Mouse (Mus musculus): ENCODE data around the gene Hist1h3a. TPM values are rescaled to one million over a fixed set of nuclear protein-coding genes. Genes with fewer than 3 reads are reported as not detected.

Gene Hist1h3a
- polyA plus RNA-seq, 1 experiment from 2014 or later, result 3.6 TPM

Small RNA genes lying within 50 kb of the gene (microRNA-seq; reads per million reads assigned to microRNA genes)
- gene Gm44314, result not detected
- gene Gm44484, result not detected

Other genes starting within 250 kb of the Hist1h3a start
- gene Hist1h4h, start 231.3 kb downstream of the Hist1h3a start, polyA plus RNA-seq (2016; fragmentation: Nextera tagmentation; extraction: Ambion mirVana), result 4.6 and 6.6 TPM in 2 replicates
- 2.7 and 5.6 TPM in 2 replicates for gene Hist1h2af, start 228.5 kb downstream of the Hist1h3a start, polyA plus RNA-seq (2016; fragmentation: Nextera tagmentation; extraction: Ambion mirVana)
- gene Hist1h3g, start 227.0 kb downstream of the Hist1h3a start, polyA plus RNA-seq (2016; fragmentation: Nextera tagmentation; extraction: Ambion mirVana), result 3.0 and 5.4 TPM in 2 replicates
- 0.63 TPM in 2 replicates for gene Hist1h2bh, start 219.0 kb downstream of the Hist1h3a start, polyA plus RNA-seq (2016; fragmentation: Nextera tagmentation; extraction: Ambion mirVana)
- gene Hist1h3f, start 218.3 kb downstream of the Hist1h3a start, polyA plus RNA-seq (2016; fragmentation: Nextera tagmentation; extraction: Ambion mirVana), result 0.60 and 0.63 TPM in 2 replicates
- 0.79 and 1.00 TPM in 2 replicates for gene Hist1h4f, start 210.7 kb downstream of the Hist1h3a start, polyA plus RNA-seq (2016; fragmentation: Nextera tagmentation; extraction: Ambion mirVana)
- 0.30 and 0.37 TPM in 2 replicates for gene Hist1h1d, start 209.1 kb downstream of the Hist1h3a start, polyA plus RNA-seq (2016; fragmentation: Nextera tagmentation; extraction: Ambion mirVana)
- gene Hist1h3e, start 200.0 kb downstream of the Hist1h3a start, polyA plus RNA-seq (2016; fragmentation: Nextera tagmentation; extraction: Ambion mirVana), result 5.1 and 7.4 TPM in 2 replicates
- 52.5 and 96.7 TPM in 2 replicates for gene Hist1h2ae, start 191.2 kb downstream of the Hist1h3a start, polyA plus RNA-seq (2016; fragmentation: Nextera tagmentation; extraction: Ambion mirVana)
- 8.8 and 11.8 TPM in 2 replicates for gene Hist1h2bg, start 191.0 kb downstream of the Hist1h3a start, polyA plus RNA-seq (2016; fragmentation: Nextera tagmentation; extraction: Ambion mirVana)
- 3.4 and 6.6 TPM in 2 replicates for gene Hist1h2bf, start 188.2 kb downstream of the Hist1h3a start, polyA plus RNA-seq (2016; fragmentation: Nextera tagmentation; extraction: Ambion mirVana)
- 0.86 and 2.8 TPM in 2 replicates for gene Hist1h2ad, start 188.0 kb downstream of the Hist1h3a start, polyA plus RNA-seq (2016; fragmentation: Nextera tagmentation; extraction: Ambion mirVana)
- gene Hist1h3d, start 186.6 kb downstream of the Hist1h3a start, polyA plus RNA-seq (2016; fragmentation: Nextera tagmentation; extraction: Ambion mirVana), result 3.8 and 4.9 TPM in 2 replicates
- gene Hist1h4d, start 180.8 kb downstream of the Hist1h3a start, polyA plus RNA-seq (2016; fragmentation: Nextera tagmentation; extraction: Ambion mirVana), result 65.8 and 97.5 TPM in 2 replicates
- 1.9 and 2.1 TPM in 2 replicates for gene Hist1h2be, start 141.3 kb downstream of the Hist1h3a start, polyA plus RNA-seq (2016; fragmentation: Nextera tagmentation; extraction: Ambion mirVana)
- 12.8 and 20.3 TPM in 2 replicates for gene Hist1h1e, start 139.8 kb downstream of the Hist1h3a start, polyA plus RNA-seq (2016; fragmentation: Nextera tagmentation; extraction: Ambion mirVana)
- gene Hist1h2ac, start 78.4 kb downstream of the Hist1h3a start, polyA plus RNA-seq (2016; fragmentation: Nextera tagmentation; extraction: Ambion mirVana), result 0.66 and 0.74 TPM in 2 replicates
- gene Hist1h2bc, start 78.2 kb downstream of the Hist1h3a start, polyA plus RNA-seq (2016; fragmentation: Nextera tagmentation; extraction: Ambion mirVana), result 28.0 and 29.4 TPM in 2 replicates
- gene Hist1h1t, start 66.6 kb downstream of the Hist1h3a start, polyA plus RNA-seq (2016; fragmentation: Nextera tagmentation; extraction: Ambion mirVana), result 0.23 TPM in 1 of 2 replicates, not detected in the other
- 5.1 and 7.8 TPM in 2 replicates for gene Hist1h4c, start 63.9 kb downstream of the Hist1h3a start, polyA plus RNA-seq (2016; fragmentation: Nextera tagmentation; extraction: Ambion mirVana)
- 3.9 TPM in 2 replicates for gene Hfe, start 51.5 kb downstream of the Hist1h3a start, polyA plus RNA-seq (2016; fragmentation: Nextera tagmentation; extraction: Ambion mirVana)
- 13.3 and 13.6 TPM in 2 replicates for gene Hist1h1c, start 23.6 kb downstream of the Hist1h3a start, polyA plus RNA-seq (2016; fragmentation: Nextera tagmentation; extraction: Ambion mirVana)
- 6.8 and 7.4 TPM in 2 replicates for gene Hist1h3c, start 16.8 kb downstream of the Hist1h3a start, polyA plus RNA-seq (2016; fragmentation: Nextera tagmentation; extraction: Ambion mirVana)
- gene Hist1h2bb, start 15.7 kb downstream of the Hist1h3a start, polyA plus RNA-seq (2016; fragmentation: Nextera tagmentation; extraction: Ambion mirVana), result 1.3 and 1.7 TPM in 2 replicates
- gene Hist1h2ab, start 11.3 kb downstream of the Hist1h3a start, polyA plus RNA-seq (2016; fragmentation: Nextera tagmentation; extraction: Ambion mirVana), result 28.5 and 44.2 TPM in 2 replicates
- 5.8 and 10.0 TPM in 2 replicates for gene Hist1h3b, start 10.1 kb downstream of the Hist1h3a start, polyA plus RNA-seq (2016; fragmentation: Nextera tagmentation; extraction: Ambion mirVana)
- gene Hist1h4b, start 5.4 kb downstream of the Hist1h3a start, polyA plus RNA-seq (2016; fragmentation: Nextera tagmentation; extraction: Ambion mirVana), result 4.5 and 6.1 TPM in 2 replicates
- 1.0 TPM in 1 of 2 replicates, not detected in the other for gene Hist1h4a, start 1.2 kb downstream of the Hist1h3a start, polyA plus RNA-seq (2016; fragmentation: Nextera tagmentation; extraction: Ambion mirVana)
- gene Hist1h1a, start 1.3 kb upstream of the Hist1h3a start, polyA plus RNA-seq (2016; fragmentation: Nextera tagmentation; extraction: Ambion mirVana), result 1.5 and 3.0 TPM in 2 replicates
- gene Trim38, start 7.5 kb upstream of the Hist1h3a start, polyA plus RNA-seq (2016; fragmentation: Nextera tagmentation; extraction: Ambion mirVana), result not detected in 2 replicates
- gene Slc17a2, start 44.6 kb upstream of the Hist1h3a start, polyA plus RNA-seq (2016; fragmentation: Nextera tagmentation; extraction: Ambion mirVana), result not detected in 2 replicates
- gene Slc17a3, start 77.0 kb upstream of the Hist1h3a start, polyA plus RNA-seq (2016; fragmentation: Nextera tagmentation; extraction: Ambion mirVana), result 0.18 TPM in 1 of 2 replicates, not detected in the other
- not detected in 2 replicates for gene Slc17a1, start 105.4 kb upstream of the Hist1h3a start, polyA plus RNA-seq (2016; fragmentation: Nextera tagmentation; extraction: Ambion mirVana)
- 0.14 and 0.37 TPM in 2 replicates for gene Slc17a4, start 152.6 kb upstream of the Hist1h3a start, polyA plus RNA-seq (2016; fragmentation: Nextera tagmentation; extraction: Ambion mirVana)
- gene Hist1h2ba, start 171.8 kb upstream of the Hist1h3a start, polyA plus RNA-seq (2016; fragmentation: Nextera tagmentation; extraction: Ambion mirVana), result not detected in 2 replicates
- not detected in 2 replicates for gene Hist1h2aa, start 172.1 kb upstream of the Hist1h3a start, polyA plus RNA-seq (2016; fragmentation: Nextera tagmentation; extraction: Ambion mirVana)
- gene Scgn, start 228.8 kb upstream of the Hist1h3a start, polyA plus RNA-seq (2016; fragmentation: Nextera tagmentation; extraction: Ambion mirVana), result 0.50 and 0.79 TPM in 2 replicates

All from neural tube, embryonic 12.5 days (tissue).